Mouse (Mus musculus) olfactory bulb, adult 2 months (tissue): Measurements from ENCODE around the gene Fblim1. TPM values are rescaled to one million over a fixed set of nuclear protein-coding genes. Genes with fewer than 3 reads are reported as not detected.

Source experiments
- H3K27ac ChIP-seq: fragments of 200-500 bp; 2 replicates; pipeline ENCODE4 v1.5.1; 2012; ENCODE audit warnings: low read depth, low read length; ENCODE audit not compliant: insufficient read depth
- H3K4me1 ChIP-seq: fragments of 200-500 bp; 2 replicates; pipeline ENCODE4 v1.6.1; 2012; ENCODE audit warnings: low read length; ENCODE audit not compliant: control insufficient read depth, insufficient read depth
- H3K4me3 ChIP-seq: fragments of 200-500 bp; 2 replicates; pipeline ENCODE4 v1.5.1; 2012; ENCODE audit warnings: mild to moderate bottlenecking, low read depth, low read length, moderate library complexity; ENCODE audit not compliant: insufficient read depth
- CTCF ChIP-seq: fragments of 200-500 bp; IDR thresholded peaks from 2 replicates; pipeline ENCODE4 v1.5.1; 2012; ENCODE audit warnings: low read depth, mild to moderate bottlenecking, low read length, moderate library complexity; ENCODE audit not compliant: insufficient read depth
- POLR2A ChIP-seq: fragments of 200-500 bp; IDR thresholded peaks from 2 replicates; pipeline ENCODE4 v1.6.1; 2012; ENCODE audit warnings: mild to moderate bottlenecking, low read depth, low read length, moderate library complexity; ENCODE audit not compliant: insufficient read depth
- WGBS: fragments of 180-500 bp; shearing (Covaris S2); methylation state at CpG from one replicate; pipeline ENCODE4 v1.1.7; 2018; 5-methylcytosine and 5-hydroxymethylcytosine counted together
- polyA plus RNA-seq: library from polyadenylated mRNA; stranded (reverse); fragments of >200 nt; gene quantifications from 2 replicates; pipeline ENCODE4 v1.2.4, GENCODE M21; 2012; ENCODE audit warnings: low replicate concordance; ENCODE audit not compliant: missing spikeins, insufficient read depth, insufficient read length

Fblim1 gene
- polyA plus RNA-seq, 1 experiment = not detected

DNA sequence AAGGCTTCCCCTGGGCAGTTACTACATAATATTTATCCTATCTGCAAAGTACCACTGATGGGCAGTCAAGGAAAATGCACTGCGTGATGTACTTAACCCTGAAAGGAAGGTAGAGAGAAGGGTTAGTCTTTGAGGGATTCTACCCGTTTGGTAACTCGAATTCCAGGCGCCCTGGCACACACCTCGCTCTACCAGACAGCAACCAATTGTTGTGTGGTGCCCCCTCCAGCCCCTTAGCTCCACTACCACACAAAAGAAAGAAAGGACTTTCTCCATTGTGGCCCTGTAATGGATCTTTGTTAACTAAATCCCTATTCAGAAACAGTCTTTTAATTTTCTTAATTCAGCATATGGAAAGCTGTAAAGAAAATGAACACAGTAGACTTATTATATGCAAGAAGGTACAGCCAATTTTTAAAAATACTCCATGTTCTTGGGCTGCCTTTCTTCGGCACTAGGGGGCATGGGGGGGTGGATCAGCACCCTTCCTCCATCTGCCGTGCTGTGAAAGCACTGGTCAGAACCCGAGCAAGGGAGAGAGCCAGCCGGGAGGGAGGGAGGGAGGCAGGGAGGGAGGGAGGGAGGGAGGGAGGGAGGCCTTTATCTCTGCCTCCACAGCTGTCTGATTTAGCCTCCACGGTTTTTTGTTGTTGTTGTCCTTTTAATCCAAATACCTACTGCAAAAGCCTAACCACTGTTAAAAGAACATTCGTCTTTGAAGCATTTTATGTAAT, 70.8 kb downstream of the Fblim1 start:
- Histone ChIP-seq H3K27ac (peak overlapping the region; percentile 50; the same call in 1 of the 2 replicates), H3K4me1 (peaks cover 17% of the 10 kb centered on the region), H3K4me3 (peak overlapping the region; percentile 26)
- 6% methylated on average over 9 of the region's 11 CpGs for WGBS
- TF ChIP-seq POLR2A = no peak
- TF ChIP-seq CTCF = no peak

DNA sequence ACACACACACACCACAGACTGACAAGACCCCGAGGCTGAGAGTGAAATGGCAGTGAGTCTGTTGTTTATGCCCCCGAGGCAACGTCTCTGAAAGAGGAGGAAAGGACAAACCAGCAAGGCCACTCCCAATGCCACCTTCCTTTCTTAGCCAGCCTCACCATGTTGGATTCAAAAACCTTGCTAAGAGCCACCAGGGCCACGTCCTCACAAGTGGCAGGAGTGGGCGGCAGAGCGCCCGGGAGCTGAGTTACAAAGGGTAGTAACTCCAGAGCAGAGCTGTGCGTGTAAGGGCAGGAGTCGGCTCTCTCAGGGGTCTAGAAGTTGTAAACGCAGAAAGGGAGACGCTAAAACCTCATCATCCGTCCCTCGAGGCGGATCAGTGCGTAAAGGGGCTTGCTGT, 74.9 kb downstream of the Fblim1 start:
- H3K4me1 ChIP-seq = peaks cover 27% of the 10 kb centered on the region
- WGBS = 62% methylated on average over 15 of the region's 15 CpGs
- H3K27ac ChIP-seq = no peak overlapping the region
- TF ChIP-seq POLR2A (no peak), CTCF (no peak)
- H3K4me3 ChIP-seq = no peak overlapping the region

DNA sequence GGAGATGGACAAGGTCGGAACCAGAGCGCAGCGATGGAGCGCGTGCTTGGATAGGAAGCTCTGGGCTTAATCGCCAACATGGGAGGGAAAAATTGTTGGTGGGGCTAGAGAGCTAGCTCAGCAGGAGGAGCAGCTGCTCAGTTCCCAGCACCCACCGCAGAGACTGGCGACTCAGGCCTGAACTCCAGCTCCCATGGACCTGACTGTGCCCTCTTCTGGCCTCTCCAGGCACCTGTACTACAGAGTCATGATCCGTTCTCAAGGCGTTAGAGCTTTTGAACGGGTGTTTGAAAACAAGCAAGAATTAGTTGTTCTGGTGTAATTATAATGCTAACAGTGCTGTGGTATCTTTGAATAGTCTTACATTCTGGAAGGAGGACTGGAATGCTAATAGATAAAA, 77.0 kb downstream of the Fblim1 start:
- WGBS = 54% methylated on average over 11 of the region's 11 CpGs
- no peak overlapping the region for H3K4me3 ChIP-seq
- no peak for TF ChIP-seq CTCF
- no peak for TF ChIP-seq POLR2A
- no peak overlapping the region for H3K27ac ChIP-seq
- peaks cover 26% of the 10 kb centered on the region for H3K4me1 ChIP-seq

DNA sequence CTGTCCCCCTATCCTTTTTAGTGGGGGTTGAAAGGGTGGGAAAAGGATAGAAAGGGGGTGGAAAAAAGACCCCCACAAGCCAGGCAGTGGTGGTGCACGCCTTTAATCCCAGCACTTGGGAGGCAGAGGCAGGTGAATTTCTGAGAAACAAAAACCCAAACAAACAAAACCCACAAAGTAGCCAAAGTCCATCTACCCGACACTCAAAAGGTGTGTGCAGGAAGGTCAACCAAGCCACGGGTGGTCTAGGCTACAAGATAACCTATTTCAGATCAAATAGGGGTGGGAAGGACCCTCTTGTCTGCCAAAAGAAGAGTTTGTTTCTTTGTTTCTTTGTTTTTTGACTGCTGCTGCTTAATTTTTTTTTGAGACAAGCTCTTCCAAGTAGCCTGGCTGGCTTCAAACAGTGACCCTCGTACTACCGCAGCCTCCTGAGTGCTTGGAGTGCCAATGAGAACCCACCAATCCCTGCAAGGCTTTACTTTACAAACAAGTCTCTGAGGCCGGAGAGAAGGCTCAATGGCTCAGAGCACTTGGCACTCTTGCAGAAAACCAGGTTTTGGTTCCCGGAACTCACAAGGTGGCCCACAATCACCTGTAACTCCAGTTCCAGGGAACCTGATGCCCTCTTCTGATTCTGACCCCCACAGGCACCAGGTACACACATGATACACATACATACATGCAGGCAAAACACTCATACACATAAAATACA, 78.8 kb downstream of the Fblim1 start:
- WGBS = 76% methylated on average over 7 of the region's 7 CpGs
- no peak for TF ChIP-seq CTCF
- no peak for TF ChIP-seq POLR2A
- no peak overlapping the region for H3K4me3 ChIP-seq
- H3K4me1 ChIP-seq = peaks cover 23% of the 10 kb centered on the region
- no peak overlapping the region for H3K27ac ChIP-seq

Other genes starting within 250 kb of the Fblim1 start
- gene Fam131c, start 237.9 kb downstream of the Fblim1 start, polyA plus RNA-seq = not detected in 2 replicates
- gene Clcnka, start 207.4 kb downstream of the Fblim1 start, polyA plus RNA-seq = not detected in 2 replicates
- gene Clcnkb, start 190.1 kb downstream of the Fblim1 start, polyA plus RNA-seq = not detected in 2 replicates
- gene Hspb7, start 185.3 kb downstream of the Fblim1 start, polyA plus RNA-seq = not detected in 2 replicates
- not detected in 2 replicates for gene Srarp, start 170.0 kb downstream of the Fblim1 start, polyA plus RNA-seq
- not detected in 2 replicates for gene Zbtb17, start 161.4 kb downstream of the Fblim1 start, polyA plus RNA-seq
- gene Spen, start 67.5 kb downstream of the Fblim1 start, polyA plus RNA-seq = 41.7 TPM in 1 of 2 replicates, not detected in the other
- not detected in 2 replicates for gene Tmem82, start 12.5 kb upstream of the Fblim1 start, polyA plus RNA-seq
- gene Slc25a34, start 17.7 kb upstream of the Fblim1 start, polyA plus RNA-seq = not detected in 2 replicates
- not detected in 2 replicates for gene Plekhm2, start 58.8 kb upstream of the Fblim1 start, polyA plus RNA-seq
- gene Rsc1a1, start 79.5 kb upstream of the Fblim1 start, polyA plus RNA-seq = not detected in 2 replicates
- gene Ddi2, start 117.3 kb upstream of the Fblim1 start, polyA plus RNA-seq = 31.7 TPM in 1 of 2 replicates, not detected in the other
- not detected in 2 replicates for gene Agmat, start 140.6 kb upstream of the Fblim1 start, polyA plus RNA-seq
- not detected in 2 replicates for gene Dnajc16, start 184.8 kb upstream of the Fblim1 start, polyA plus RNA-seq
- not detected in 2 replicates for gene Casp9, start 187.5 kb upstream of the Fblim1 start, polyA plus RNA-seq
- gene Cela2a, start 220.1 kb upstream of the Fblim1 start, polyA plus RNA-seq = not detected in 2 replicates
- gene Ctrc, start 240.3 kb upstream of the Fblim1 start, polyA plus RNA-seq = not detected in 2 replicates